Mouse (Mus musculus) liver, adult (tissue): ENCODE data around the gene Il7r.

Source experiments
- GATA4 ChIP-seq: IDR thresholded peaks from 2 replicates; pipeline ENCODE4 v1.6.1; 2014; ENCODE audit warnings: mild to moderate bottlenecking, low read length; ENCODE audit not compliant: insufficient replicate concordance

Gene Il7r

GRCm38 (mm10) chr15:9523059-9523458 is 6.9 kb downstream of the Il7r start:
- TF ChIP-seq GATA4: no peak

GRCm38 (mm10) chr15:9492077-9492476 is 37.9 kb downstream of the Il7r start:
- TF ChIP-seq GATA4: no peak

- no peak for TF ChIP-seq GATA4
Observed at GRCm38 (mm10) chr15:9489417-9490118, 40.4 kb downstream of the Il7r start.

DNA sequence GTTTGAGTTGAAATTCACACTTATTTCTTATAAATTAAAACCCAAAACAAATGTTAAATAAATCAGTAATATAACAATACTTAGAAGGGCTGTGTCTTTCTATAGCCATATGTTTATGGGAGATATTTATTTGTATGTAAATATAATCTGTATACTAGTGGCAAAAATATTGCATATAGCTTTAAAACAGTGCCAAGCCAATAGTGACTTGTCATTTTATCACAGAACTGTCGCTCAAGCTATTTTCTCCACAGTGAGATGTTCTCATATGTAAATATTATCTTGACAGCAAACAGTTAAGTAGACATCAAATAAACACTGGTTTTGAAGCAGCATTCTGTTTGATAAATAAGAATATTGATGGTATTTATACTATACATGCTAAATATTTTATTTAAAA is 56.8 kb downstream of the Il7r start:
- no peak for TF ChIP-seq GATA4

- TF ChIP-seq GATA4: no peak
Observed at GRCm38 (mm10) chr15:9472618-9473017, 57.4 kb downstream of the Il7r start.

DNA sequence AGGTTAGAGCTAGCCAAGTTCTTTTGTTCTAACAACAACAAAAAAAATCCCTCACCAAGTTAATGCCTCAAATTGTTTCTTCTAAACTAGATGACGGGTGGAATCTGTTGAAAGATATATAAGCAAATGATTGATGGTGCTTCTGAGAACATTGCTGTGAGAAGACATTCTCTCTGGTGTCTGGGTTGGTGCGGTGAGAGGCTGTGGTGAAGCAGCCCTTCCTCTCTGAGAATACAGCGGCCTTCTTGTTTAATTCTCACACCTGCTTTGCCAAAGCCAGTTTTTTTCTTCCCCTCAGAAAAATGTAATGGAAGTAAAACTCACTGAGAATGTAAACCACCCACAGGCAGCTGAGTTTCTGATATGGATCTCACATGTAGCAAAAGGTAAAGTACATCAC is 57.8 kb downstream of the Il7r start:
- no peak for TF ChIP-seq GATA4

- TF ChIP-seq GATA4: no peak
Observed at GRCm38 (mm10) chr15:9471053-9471685, 58.8 kb downstream of the Il7r start.

DNA sequence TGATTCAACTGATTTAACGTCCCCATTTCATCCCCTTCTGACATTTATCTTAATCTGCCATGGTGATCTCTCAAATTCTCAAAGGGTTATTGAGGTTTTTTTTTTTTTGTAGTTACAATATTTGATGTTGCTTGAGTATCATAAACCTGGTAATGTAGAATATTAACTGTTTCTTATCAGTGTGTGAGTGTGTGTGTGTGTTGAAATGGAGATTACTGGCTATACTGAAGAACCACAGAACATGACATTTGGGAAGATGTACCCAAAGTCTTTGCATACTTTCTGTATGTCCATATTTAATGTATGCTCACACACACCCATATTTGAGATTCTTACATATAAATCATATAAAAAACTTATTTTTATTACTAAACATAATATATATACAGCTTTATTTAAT is 65.9 kb downstream of the Il7r start:
- TF ChIP-seq GATA4: no peak

- TF ChIP-seq GATA4: no peak
Observed at GRCm38 (mm10) chr15:9463521-9464027, 66.4 kb downstream of the Il7r start.
